Mouse (Mus musculus) cerebellum, adult 8-10 months (tissue): Measurements from ENCODE around the gene Abhd12.
"Not testable (repeated sequence)": the region's sequence is repeated elsewhere in the genome, so short reads cannot be mapped to it uniquely, and the experiment has no call there.

ENCODE experiments used
- DNase-seq: peaks from one replicate; pipeline ENCODE4 v3.0.0; 2022

Abhd12 gene

GRCm38 (mm10) chr2:150904272-150904935 lies at the start of gene Abhd12:
Gene Abhd12 (minus strand): TSS chr2:150904741.
- peak; percentile 97 for DNase-seq

- DNase-seq: no peak
Measured at GRCm38 (mm10) chr2:150951201-150951600, 46.7 kb upstream of the Abhd12 start.

- DNase-seq: no peak
Measured at GRCm38 (mm10) chr2:150950056-150950455, 45.5 kb upstream of the Abhd12 start.

- no peak for DNase-seq
Measured at GRCm38 (mm10) chr2:150949652-150950051, 45.1 kb upstream of the Abhd12 start.

- DNase-seq: no peak
Measured at GRCm38 (mm10) chr2:150948786-150949185, 44.2 kb upstream of the Abhd12 start.

GRCm38 (mm10) chr2:150947880-150948611 lies 43.5 kb upstream of the Abhd12 start:
- not testable (repeated sequence) for DNase-seq

- not testable (repeated sequence) for DNase-seq
Measured at GRCm38 (mm10) chr2:150947341-150947740, 42.8 kb upstream of the Abhd12 start.

GRCm38 (mm10) chr2:150944017-150944416 lies 39.5 kb upstream of the Abhd12 start:
- DNase-seq: no peak

- DNase-seq: no peak
Measured at GRCm38 (mm10) chr2:150934659-150935058, 30.1 kb upstream of the Abhd12 start.

- no peak for DNase-seq
Measured at GRCm38 (mm10) chr2:150933482-150933881, 28.9 kb upstream of the Abhd12 start.

GRCm38 (mm10) chr2:150930806-150931205 lies 26.3 kb upstream of the Abhd12 start:
- no peak for DNase-seq

GRCm38 (mm10) chr2:150929156-150929555 lies 24.6 kb upstream of the Abhd12 start:
- peak; percentile 45 for DNase-seq

- peak; percentile 53 for DNase-seq
Measured at GRCm38 (mm10) chr2:150927038-150927720, 22.6 kb upstream of the Abhd12 start.

GRCm38 (mm10) chr2:150923505-150923904 lies 19.0 kb upstream of the Abhd12 start:
- DNase-seq: no peak

GRCm38 (mm10) chr2:150923026-150923425 lies 18.5 kb upstream of the Abhd12 start:
- no peak for DNase-seq

- DNase-seq: no peak
Measured at GRCm38 (mm10) chr2:150922165-150922564, 17.6 kb upstream of the Abhd12 start.

GRCm38 (mm10) chr2:150921697-150922096 lies 17.2 kb upstream of the Abhd12 start:
- DNase-seq: no peak

- DNase-seq: no peak
Measured at GRCm38 (mm10) chr2:150920543-150920942, 16.0 kb upstream of the Abhd12 start.

- no peak for DNase-seq
Measured at GRCm38 (mm10) chr2:150918720-150919119, 14.2 kb upstream of the Abhd12 start.

GRCm38 (mm10) chr2:150915786-150916185 lies 11.2 kb upstream of the Abhd12 start:
- no peak for DNase-seq

GRCm38 (mm10) chr2:150914781-150915515 lies 10.4 kb upstream of the Abhd12 start:
- no peak for DNase-seq

- no peak for DNase-seq
Measured at GRCm38 (mm10) chr2:150910295-150910881, 5.8 kb upstream of the Abhd12 start.
